ENCODE assay signal across 15 mouse cellular contexts in the genomic region with DNA sequence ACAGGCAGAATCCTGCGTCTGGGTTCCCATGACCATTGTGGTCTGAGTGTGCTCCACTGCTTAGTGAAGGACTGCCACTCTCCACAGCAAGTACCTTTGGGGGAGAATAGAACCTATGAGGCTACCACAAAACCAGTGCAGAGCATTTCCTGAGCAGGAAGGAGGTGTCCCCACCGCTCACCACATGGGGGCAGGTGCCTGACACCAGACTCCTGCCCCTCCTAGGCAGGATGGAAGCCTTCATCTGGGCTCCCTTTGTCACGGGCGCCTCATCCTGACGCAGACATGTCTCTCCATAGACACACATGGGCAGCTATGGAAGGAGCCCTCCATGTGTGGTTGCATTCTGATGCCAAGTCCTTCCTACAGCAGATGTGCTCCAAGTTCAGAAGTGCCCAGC.
DNase-seq lines count a peak whose midpoint lies in the region; ATAC-seq and TF ChIP-seq lines count a peak whose summit lies in the region.
"Had no signal": no experiment of that assay in that cellular context is flagged by ENCODE, and none has a peak within 500 bp of the region (broad histone marks: within the 10 kb centered on the region; RNA-seq: fewer than 3 reads in every experiment).

No protein-coding gene starts in this region.

- 66% methylated on average over 5 of the region's 5 CpGs for WGBS in liver, embryonic 14.5 days (ENCODE audit: insufficient replicate concordance)
- WGBS in liver, embryonic 12.5 days (ENCODE audit: insufficient replicate concordance), result 61% methylated on average over 5 of the region's 5 CpGs
- 86% methylated on average over 5 of the region's 5 CpGs for WGBS in forebrain, embryonic 12.5 days
- WGBS in midbrain, embryonic 13.5 days, result 92% methylated on average over 5 of the region's 5 CpGs

- no peak overlapping the region for H3K27ac ChIP-seq in liver, embryonic 14.5 days
- H3K27ac ChIP-seq in liver, embryonic 12.5 days, result no peak overlapping the region
- H3K27ac ChIP-seq in forebrain, embryonic 12.5 days, result no peak overlapping the region
- H3K27ac ChIP-seq in midbrain, embryonic 13.5 days, result no peak overlapping the region
- H3K27ac ChIP-seq: limb, embryonic 10.5 days had no signal

- no peak overlapping the region for H3K9ac ChIP-seq in liver, embryonic 14.5 days (replicated peaks)
- no peak overlapping the region for H3K9ac ChIP-seq in liver, embryonic 12.5 days
- H3K9ac ChIP-seq in forebrain, embryonic 12.5 days, result no peak overlapping the region
- H3K9ac ChIP-seq in midbrain, embryonic 13.5 days (replicated peaks), result no peak overlapping the region

- ATAC-seq in liver, embryonic 14.5 days (ENCODE audit: insufficient read depth), result no peak
- no peak for ATAC-seq in liver, embryonic 12.5 days
- ATAC-seq in neutrophil, adult 5-6 weeks (ENCODE audit: extremely low read depth, insufficient number of reproducible peaks, low FRiP score, poor library complexity, severe bottlenecking), result peak; percentile 45; the same call in 1 of the 2 replicates
- ATAC-seq in forebrain, embryonic 12.5 days (ENCODE audit: low FRiP score), result no peak
- ATAC-seq in midbrain, embryonic 13.5 days, result no peak

- no peak overlapping the region for H3K4me2 ChIP-seq in liver, embryonic 14.5 days (ENCODE audit: low read depth)
- no peak overlapping the region for H3K4me2 ChIP-seq in liver, embryonic 12.5 days
- no peak overlapping the region for H3K4me2 ChIP-seq in forebrain, embryonic 12.5 days
- H3K4me2 ChIP-seq in midbrain, embryonic 13.5 days (replicated peaks), result no peak overlapping the region

- H3K4me1 ChIP-seq in liver, embryonic 14.5 days (replicated peaks; ENCODE audit: control insufficient read depth in 2 of 2, insufficient read depth in 2 of 2, low read length in 1 of 2), result no peaks in the 10 kb centered on the region
- H3K4me1 ChIP-seq in liver, embryonic 12.5 days, result peaks cover 14% of the 10 kb centered on the region; the same call in 1 of the 2 replicates
- no peaks in the 10 kb centered on the region; the same call in 1 of the 2 replicates for H3K4me1 ChIP-seq in forebrain, embryonic 12.5 days
- no peaks in the 10 kb centered on the region for H3K4me1 ChIP-seq in midbrain, embryonic 13.5 days (replicated peaks)

- TF ChIP-seq EP300 in liver, embryonic 14.5 days (IDR thresholded peaks at IDR 0.05; ENCODE audit: low read depth), result no peak

- H3K27me3 ChIP-seq in liver, embryonic 14.5 days (ENCODE audit: control insufficient read depth, insufficient read depth, low read length), result no peaks in the 10 kb centered on the region
- H3K27me3 ChIP-seq in liver, embryonic 12.5 days (replicated peaks), result no peaks in the 10 kb centered on the region
- H3K27me3 ChIP-seq in forebrain, embryonic 12.5 days, result no peaks in the 10 kb centered on the region
- no peaks in the 10 kb centered on the region for H3K27me3 ChIP-seq in midbrain, embryonic 13.5 days

- H3K9me3 ChIP-seq in liver, embryonic 14.5 days (ENCODE audit: control insufficient read depth, low read length), result no peaks in the 10 kb centered on the region
- H3K9me3 ChIP-seq in liver, embryonic 12.5 days (replicated peaks), result no peaks in the 10 kb centered on the region
- no peaks in the 10 kb centered on the region for H3K9me3 ChIP-seq in forebrain, embryonic 12.5 days
- no peaks in the 10 kb centered on the region for H3K9me3 ChIP-seq in midbrain, embryonic 13.5 days
- H3K9me3 ChIP-seq: limb, embryonic 10.5 days had no signal

- no peak for DNase-seq in liver, embryonic 14.5 days (ENCODE audit: low read depth in 3 of 3, low spot score in 3 of 3)
- DNase-seq in ZHBTc4 (ENCODE audit: low read depth, low spot score), result peak; percentile 33
- DNase-seq in thymus, postnatal 4 days, result peak; percentile 74
- DNase-seq: adrenal gland, adult 8-10 months; cerebellum, adult 9-11 months; kidney, adult 11 months; kidney, postnatal 4 days; lung, adult 2 months; right cerebral cortex, postnatal 14 days had no signal

- no peaks in the 10 kb centered on the region for H3K36me3 ChIP-seq in liver, embryonic 14.5 days (replicated peaks; ENCODE audit: control insufficient read depth, insufficient read depth, low read depth)
- H3K36me3 ChIP-seq in liver, embryonic 12.5 days, result 0 out of 2 replicates have a peak, but pooled peaks cover 5% of the 10 kb centered on the region
- no peaks in the 10 kb centered on the region; the same call in 1 of the 2 replicates for H3K36me3 ChIP-seq in forebrain, embryonic 12.5 days (replicated peaks)
- 0 out of 2 replicates have a peak, but pooled peaks cover 5% of the 10 kb centered on the region for H3K36me3 ChIP-seq in midbrain, embryonic 13.5 days

- 0 out of 2 replicates have a peak, but pooled peaks have one; percentile 30 for TF ChIP-seq CTCF in liver, embryonic 14.5 days (IDR thresholded peaks at IDR 0.05; ENCODE audit: low read depth)

- no peak overlapping the region for H3K4me3 ChIP-seq in liver, embryonic 14.5 days (ENCODE audit: insufficient read depth in 1 of 2, low read depth in 2 of 2, low read length in 2 of 2)
- no peak overlapping the region for H3K4me3 ChIP-seq in liver, embryonic 12.5 days
- H3K4me3 ChIP-seq in forebrain, embryonic 12.5 days (replicated peaks), result no peak overlapping the region
- H3K4me3 ChIP-seq in midbrain, embryonic 13.5 days (replicated peaks), result no peak overlapping the region
- H3K4me3 ChIP-seq: erythroblast, embryonic 14.5 days; limb, embryonic 10.5 days had no signal

Comparison
In these comparisons a context has a peak if more than half of its experiments do, and no peak if none do; other contexts are left out.
1. DNase-seq: peak in ZHBTc4 (single experiment) and thymus, postnatal 4 days (single experiment); none in liver, embryonic 14.5 days (0 of 3).